Mouse (Mus musculus): Measurements from ENCODE around the gene Slc25a28. TPM values are rescaled to one million over a fixed set of nuclear protein-coding genes. Genes with fewer than 3 reads are reported as not detected.
A peak's percentile ranks its signal among the peaks of the same experiment; 100 is the strongest.

Gene Slc25a28
- polyA plus RNA-seq, 1 experiment: 23.0 TPM

- Histone ChIP-seq H3K36me3 (ENCODE audit: control insufficient read depth, insufficient read depth) (no peaks in the 10 kb centered on the region), H3ac (ENCODE audit: control insufficient read depth, insufficient read length, low read depth) (no peak overlapping the region), H3K79me3 (ENCODE audit: low read depth) (no peaks in the 10 kb centered on the region), H3K27me3 (ENCODE audit: control insufficient read depth, insufficient read depth, insufficient read length) (peaks cover 77% of the 10 kb centered on the region), H3K4me3 (ENCODE audit: insufficient read depth, poor library complexity, severe bottlenecking) (no peak overlapping the region), H3K79me2 (ENCODE audit: control insufficient read depth, insufficient read depth) (no peaks in the 10 kb centered on the region)
- TF ChIP-seq MYOG (IDR thresholded peaks at IDR 0.05; ENCODE audit: control insufficient read depth, extremely low read depth, insufficient read length) (no peak), MAX (IDR thresholded peaks at IDR 0.05) (no peak), MYOD1 (IDR thresholded peaks at IDR 0.05; ENCODE audit: control insufficient read depth, insufficient read length, low read depth) (no peak), FOSL1 (IDR thresholded peaks at IDR 0.05; ENCODE audit: insufficient read depth, low read length, poor library complexity, severe bottlenecking) (no peak)
Observed at GRCm38 (mm10) chr19:43616889-43617288, 57.8 kb downstream of the Slc25a28 start.

GRCm38 (mm10) chr19:43616415-43616861 is 58.2 kb downstream of the Slc25a28 start:
- TF ChIP-seq MAX (IDR thresholded peaks at IDR 0.05) (no peak), FOSL1 (IDR thresholded peaks at IDR 0.05; ENCODE audit: insufficient read depth, low read length, poor library complexity, severe bottlenecking) (no peak), MYOD1 (IDR thresholded peaks at IDR 0.05; ENCODE audit: control insufficient read depth, insufficient read length, low read depth) (no peak)
- Histone ChIP-seq H3K36me3 (ENCODE audit: control insufficient read depth, insufficient read depth) (no peaks in the 10 kb centered on the region), H3K4me3 (ENCODE audit: insufficient read depth, poor library complexity, severe bottlenecking) (peak overlapping the region; percentile 11), H3K27me3 (ENCODE audit: control insufficient read depth, insufficient read depth, insufficient read length) (peaks cover 73% of the 10 kb centered on the region), H3K79me3 (ENCODE audit: low read depth) (no peaks in the 10 kb centered on the region), H3ac (ENCODE audit: control insufficient read depth, insufficient read length, low read depth) (peak overlapping the region; percentile 74), H3K79me2 (ENCODE audit: control insufficient read depth, insufficient read depth) (no peaks in the 10 kb centered on the region)

GRCm38 (mm10) chr19:43615571-43616414 is 58.9 kb downstream of the Slc25a28 start:
- H3K79me2 ChIP-seq (ENCODE audit: control insufficient read depth, insufficient read depth): no peaks in the 10 kb centered on the region
- H3ac ChIP-seq (ENCODE audit: control insufficient read depth, insufficient read length, low read depth): peak overlapping the region; percentile 74
- H3K4me3 ChIP-seq (ENCODE audit: insufficient read depth, poor library complexity, severe bottlenecking): peak overlapping the region; percentile 11
- peaks cover 68% of the 10 kb centered on the region for H3K27me3 ChIP-seq (ENCODE audit: control insufficient read depth, insufficient read depth, insufficient read length)
- TF ChIP-seq CTCF (IDR thresholded peaks at IDR 0.05; ENCODE audit: control insufficient read depth, insufficient read depth, insufficient read length): no peak
- no peak for TF ChIP-seq FOSL1 (IDR thresholded peaks at IDR 0.05; ENCODE audit: insufficient read depth, low read length, poor library complexity, severe bottlenecking)
- TF ChIP-seq MYOG (IDR thresholded peaks at IDR 0.05; ENCODE audit: control insufficient read depth, extremely low read depth, insufficient read length): no peak
- TF ChIP-seq USF1 (IDR thresholded peaks at IDR 0.05; ENCODE audit: low read depth): no peak
- TF ChIP-seq MYOD1 (IDR thresholded peaks at IDR 0.05; ENCODE audit: control insufficient read depth, insufficient read length, low read depth): no peak
- TF ChIP-seq CEBPB (IDR thresholded peaks at IDR 0.05; ENCODE audit: low read depth): no peak
- TF ChIP-seq MAX (IDR thresholded peaks at IDR 0.05): no peak
- no peaks in the 10 kb centered on the region for H3K79me3 ChIP-seq (ENCODE audit: low read depth)
- H3K36me3 ChIP-seq (ENCODE audit: control insufficient read depth, insufficient read depth): no peaks in the 10 kb centered on the region

- Histone ChIP-seq H3K27me3 (ENCODE audit: control insufficient read depth, insufficient read depth, insufficient read length) (peaks cover 69% of the 10 kb centered on the region), H3ac (ENCODE audit: control insufficient read depth, insufficient read length, low read depth) (peak overlapping the region; percentile 16), H3K79me2 (ENCODE audit: control insufficient read depth, insufficient read depth) (no peaks in the 10 kb centered on the region), H3K36me3 (ENCODE audit: control insufficient read depth, insufficient read depth) (no peaks in the 10 kb centered on the region), H3K79me3 (ENCODE audit: low read depth) (no peaks in the 10 kb centered on the region), H3K4me3 (ENCODE audit: insufficient read depth, poor library complexity, severe bottlenecking) (no peak overlapping the region)
- no peak for TF ChIP-seq FOSL1 (IDR thresholded peaks at IDR 0.05; ENCODE audit: insufficient read depth, low read length, poor library complexity, severe bottlenecking)
Observed at GRCm38 (mm10) chr19:43615074-43615445, 59.6 kb downstream of the Slc25a28 start.

- peaks cover 65% of the 10 kb centered on the region for H3K27me3 ChIP-seq (ENCODE audit: control insufficient read depth, insufficient read depth, insufficient read length)
- H3ac ChIP-seq (ENCODE audit: control insufficient read depth, insufficient read length, low read depth): peak overlapping the region; percentile 16
- no peaks in the 10 kb centered on the region for H3K79me2 ChIP-seq (ENCODE audit: control insufficient read depth, insufficient read depth)
- no peaks in the 10 kb centered on the region for H3K79me3 ChIP-seq (ENCODE audit: low read depth)
- H3K4me3 ChIP-seq (ENCODE audit: insufficient read depth, poor library complexity, severe bottlenecking): no peak overlapping the region
- no peak for TF ChIP-seq MAX (IDR thresholded peaks at IDR 0.05)
- no peak for TF ChIP-seq CTCF (IDR thresholded peaks at IDR 0.05; ENCODE audit: control insufficient read depth, insufficient read depth, insufficient read length)
- TF ChIP-seq FOSL1 (IDR thresholded peaks at IDR 0.05; ENCODE audit: insufficient read depth, low read length, poor library complexity, severe bottlenecking): no peak
- no peak for TF ChIP-seq CEBPB (IDR thresholded peaks at IDR 0.05; ENCODE audit: low read depth)
- TF ChIP-seq MYOG (IDR thresholded peaks at IDR 0.05; ENCODE audit: control insufficient read depth, extremely low read depth, insufficient read length): no peak
- TF ChIP-seq MYOD1 (IDR thresholded peaks at IDR 0.05; ENCODE audit: control insufficient read depth, insufficient read length, low read depth): no peak
- TF ChIP-seq USF1 (IDR thresholded peaks at IDR 0.05; ENCODE audit: low read depth): no peak
- no peaks in the 10 kb centered on the region for H3K36me3 ChIP-seq (ENCODE audit: control insufficient read depth, insufficient read depth)
Observed at GRCm38 (mm10) chr19:43614341-43615073, 60.2 kb downstream of the Slc25a28 start.

Small RNA genes within 50 kb of the gene (microRNA-seq; reads per million reads assigned to microRNA genes)
- not detected for gene Gm22646 (ENCODE audit: borderline microRNAs expressed)

Other genes with a start within 250 kb of the Slc25a28 start
- not detected for gene Cnnm1, start 234.4 kb downstream of the Slc25a28 start, polyA plus RNA-seq (2012; fragmentation: generic; extraction: Trizol)
- gene Got1, start 150.3 kb downstream of the Slc25a28 start, polyA plus RNA-seq (2012; fragmentation: generic; extraction: Trizol): 69.8 TPM
- 0.02 TPM for gene Nkx2-3, start 62.6 kb downstream of the Slc25a28 start, polyA plus RNA-seq (2012; fragmentation: generic; extraction: Trizol)
- gene Entpd7, start 14.8 kb upstream of the Slc25a28 start, polyA plus RNA-seq (2012; fragmentation: generic; extraction: Trizol): 4.3 TPM
- 5.6 TPM for gene Cutc, start 78.1 kb upstream of the Slc25a28 start, polyA plus RNA-seq (2012; fragmentation: generic; extraction: Trizol)
- gene Cox15, start 78.1 kb upstream of the Slc25a28 start, polyA plus RNA-seq (2012; fragmentation: generic; extraction: Trizol): 6.3 TPM
- not detected for gene Abcc2, start 107.3 kb upstream of the Slc25a28 start, polyA plus RNA-seq (2012; fragmentation: generic; extraction: Trizol)

Measured in C2C12 (cell line).